Mouse (Mus musculus): Measurements from ENCODE around the gene Tet1. TPM values are rescaled to one million over a fixed set of nuclear protein-coding genes. Genes with fewer than 3 reads are reported as not detected.

Tet1 gene
- polyA plus RNA-seq, 1 experiment from 2014 or later = 30.8 TPM

DNA sequence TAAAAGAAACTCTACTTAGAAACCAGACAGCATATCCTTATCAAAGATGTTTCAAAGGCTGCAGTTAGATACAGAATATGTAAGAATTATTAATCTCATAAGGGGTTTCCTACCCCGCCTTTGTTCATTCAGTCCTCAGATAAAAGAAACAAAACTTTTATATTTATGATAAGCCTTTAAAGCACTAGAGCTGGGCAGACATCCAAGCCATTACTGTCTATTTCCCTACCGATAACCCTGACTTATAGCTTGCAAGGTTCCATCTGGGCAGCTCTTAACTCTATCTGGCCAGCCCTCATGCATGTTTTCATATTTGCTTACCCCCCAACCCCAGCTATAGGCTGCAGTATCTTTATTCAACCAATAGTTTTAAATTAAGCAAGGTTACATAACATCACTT is 77.2 kb downstream of the Tet1 start:
- H3K9ac ChIP-seq (ENCODE audit: low read length) = no peak overlapping the region
- H3K4me3 ChIP-seq (ENCODE audit: low read depth, low read length) = no peak overlapping the region
- ATAC-seq (replicated peaks; ENCODE audit: low FRiP score, low TSS enrichment, low read depth) (no peak), DNase-seq (ENCODE audit: low spot score) (no peak)
- peaks cover 27% of the 10 kb centered on the region for H3K36me3 ChIP-seq (ENCODE audit: control insufficient read depth, insufficient read depth, low read length)
- no peak overlapping the region for H3K27ac ChIP-seq (ENCODE audit: low read depth)
- no peak overlapping the region for H3K4me2 ChIP-seq (ENCODE audit: low read length)
- no peaks in the 10 kb centered on the region for H3K4me1 ChIP-seq (replicated peaks; ENCODE audit: control insufficient read depth, insufficient read depth, low read length)
- H3K9me3 ChIP-seq (ENCODE audit: control insufficient read depth, low read length) = no peaks in the 10 kb centered on the region
- 68% methylated on average over 2 of the region's 2 CpGs for WGBS
- no peaks in the 10 kb centered on the region for H3K27me3 ChIP-seq (replicated peaks; ENCODE audit: control insufficient read depth, insufficient read depth, low read length)

DNA sequence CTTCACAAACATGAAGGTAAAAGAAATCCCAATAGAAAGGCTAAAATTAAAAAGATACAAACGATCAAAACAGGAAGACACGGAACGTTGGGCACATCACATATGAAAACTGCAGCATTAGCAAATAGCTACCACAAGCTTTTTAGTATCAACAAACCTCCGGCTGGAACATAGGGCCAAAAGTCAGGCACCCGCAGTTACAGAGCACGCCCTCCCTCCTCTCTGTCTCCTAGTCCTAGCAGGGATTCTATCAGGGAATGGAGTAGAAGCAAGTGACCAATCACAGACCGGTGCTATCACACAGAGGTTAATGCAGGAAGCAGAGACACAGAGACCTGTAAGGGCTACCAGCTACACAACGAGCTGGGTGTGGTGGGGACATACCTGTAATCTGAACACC is 84.3 kb downstream of the Tet1 start:
- 86% methylated on average over 8 of the region's 8 CpGs for WGBS
- Histone ChIP-seq H3K36me3 (ENCODE audit: control insufficient read depth, insufficient read depth, low read length) (peaks cover 32% of the 10 kb centered on the region), H3K9me3 (ENCODE audit: control insufficient read depth, low read length) (no peaks in the 10 kb centered on the region), H3K4me3 (ENCODE audit: low read depth, low read length) (no peak overlapping the region), H3K4me1 (replicated peaks; ENCODE audit: control insufficient read depth, insufficient read depth, low read length) (no peaks in the 10 kb centered on the region), H3K4me2 (ENCODE audit: low read length) (no peak overlapping the region), H3K27me3 (replicated peaks; ENCODE audit: control insufficient read depth, insufficient read depth, low read length) (no peaks in the 10 kb centered on the region), H3K9ac (ENCODE audit: low read length) (no peak overlapping the region), H3K27ac (ENCODE audit: low read depth) (no peak overlapping the region)
- DNase-seq (ENCODE audit: low spot score) (no peak), ATAC-seq (replicated peaks; ENCODE audit: low FRiP score, low TSS enrichment, low read depth) (no peak)

DNA sequence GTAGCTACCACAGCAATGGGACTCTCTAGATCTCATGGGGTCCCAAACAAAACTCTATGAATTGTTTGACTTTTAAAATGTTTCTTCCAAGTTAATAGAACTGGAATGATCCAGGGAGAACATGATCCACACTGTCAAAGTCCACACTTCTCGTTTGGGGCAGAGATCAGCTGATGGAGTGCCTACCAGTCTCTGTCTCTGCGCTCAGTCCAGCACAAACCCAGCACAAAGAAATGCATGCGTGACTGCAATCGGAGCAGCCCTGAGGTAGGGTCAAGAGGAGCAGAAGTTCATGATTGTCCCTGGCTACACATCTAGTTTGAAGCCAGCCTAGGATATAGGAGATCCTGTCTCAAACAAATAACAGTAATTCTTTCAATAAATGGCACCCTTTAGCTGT is 85.4 kb downstream of the Tet1 start:
- H3K4me3 ChIP-seq (ENCODE audit: low read depth, low read length) = no peak overlapping the region
- H3K27me3 ChIP-seq (replicated peaks; ENCODE audit: control insufficient read depth, insufficient read depth, low read length) = no peaks in the 10 kb centered on the region
- peaks cover 39% of the 10 kb centered on the region for H3K36me3 ChIP-seq (ENCODE audit: control insufficient read depth, insufficient read depth, low read length)
- no peaks in the 10 kb centered on the region for H3K4me1 ChIP-seq (replicated peaks; ENCODE audit: control insufficient read depth, insufficient read depth, low read length)
- no peaks in the 10 kb centered on the region for H3K9me3 ChIP-seq (ENCODE audit: control insufficient read depth, low read length)
- no peak overlapping the region for H3K4me2 ChIP-seq (ENCODE audit: low read length)
- no peak for DNase-seq (ENCODE audit: low spot score)
- ATAC-seq (replicated peaks; ENCODE audit: low FRiP score, low TSS enrichment, low read depth) = no peak
- WGBS = 84% methylated on average over 4 of the region's 4 CpGs
- H3K9ac ChIP-seq (ENCODE audit: low read length) = no peak overlapping the region
- H3K27ac ChIP-seq (ENCODE audit: low read depth) = no peak overlapping the region

DNA sequence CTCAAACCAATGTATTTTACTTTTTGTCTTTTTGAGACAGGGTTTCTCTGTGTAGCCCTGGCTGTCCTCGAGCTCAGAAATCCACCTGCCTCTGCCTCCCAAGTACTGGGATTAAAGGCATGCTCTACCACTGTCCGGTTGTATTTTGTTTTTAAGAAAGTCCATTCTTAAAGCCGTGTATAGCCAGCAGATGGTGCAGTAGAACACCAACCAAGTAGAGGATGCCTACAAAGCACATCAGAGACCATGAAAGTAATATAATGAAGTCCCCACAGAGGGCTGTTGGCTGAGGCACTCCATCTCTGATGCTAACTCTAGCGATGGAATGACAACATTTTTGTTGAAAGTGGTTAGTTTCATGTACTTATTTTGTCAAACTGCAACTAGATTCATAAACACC is 98.8 kb downstream of the Tet1 start:
- ATAC-seq (replicated peaks; ENCODE audit: low FRiP score, low TSS enrichment, low read depth) (no peak), DNase-seq (ENCODE audit: low spot score) (no peak)
- Histone ChIP-seq H3K4me3 (ENCODE audit: low read depth, low read length) (no peak overlapping the region), H3K27me3 (replicated peaks; ENCODE audit: control insufficient read depth, insufficient read depth, low read length) (no peaks in the 10 kb centered on the region), H3K4me1 (replicated peaks; ENCODE audit: control insufficient read depth, insufficient read depth, low read length) (no peaks in the 10 kb centered on the region), H3K27ac (ENCODE audit: low read depth) (no peak overlapping the region), H3K36me3 (ENCODE audit: control insufficient read depth, insufficient read depth, low read length) (peaks cover 56% of the 10 kb centered on the region), H3K4me2 (ENCODE audit: low read length) (no peak overlapping the region), H3K9me3 (ENCODE audit: control insufficient read depth, low read length) (no peaks in the 10 kb centered on the region), H3K9ac (ENCODE audit: low read length) (no peak overlapping the region)
- 68% methylated on average over 4 of the region's 4 CpGs for WGBS

DNA sequence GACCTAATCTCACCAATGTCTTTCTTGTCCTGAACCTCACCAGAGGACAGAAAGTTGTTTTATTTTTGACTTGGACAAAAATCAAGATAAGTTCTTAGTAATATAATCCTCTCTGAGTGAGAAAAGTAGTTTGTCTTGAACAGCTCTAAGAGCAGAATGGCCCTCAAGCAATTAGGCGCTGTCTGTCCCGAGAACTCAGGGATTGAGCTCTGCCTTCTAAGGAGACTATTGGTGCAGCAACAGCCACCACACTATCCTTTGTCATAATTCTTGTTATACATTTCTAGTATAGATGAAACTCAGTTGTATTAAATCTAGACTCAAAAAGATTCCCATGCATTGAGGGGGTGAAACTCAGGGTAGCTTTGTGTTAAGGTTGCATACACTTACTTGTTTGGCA is 100.0 kb downstream of the Tet1 start:
- Histone ChIP-seq H3K9ac (ENCODE audit: low read length) (no peak overlapping the region), H3K4me3 (ENCODE audit: low read depth, low read length) (no peak overlapping the region), H3K4me2 (ENCODE audit: low read length) (no peak overlapping the region), H3K27ac (ENCODE audit: low read depth) (no peak overlapping the region), H3K27me3 (replicated peaks; ENCODE audit: control insufficient read depth, insufficient read depth, low read length) (no peaks in the 10 kb centered on the region), H3K4me1 (replicated peaks; ENCODE audit: control insufficient read depth, insufficient read depth, low read length) (no peaks in the 10 kb centered on the region), H3K36me3 (ENCODE audit: control insufficient read depth, insufficient read depth, low read length) (peaks cover 43% of the 10 kb centered on the region), H3K9me3 (ENCODE audit: control insufficient read depth, low read length) (no peaks in the 10 kb centered on the region)
- ATAC-seq (replicated peaks; ENCODE audit: low FRiP score, low TSS enrichment, low read depth) = no peak
- no peak for DNase-seq (ENCODE audit: low spot score)
- WGBS = 90% methylated on average over 2 of the region's 2 CpGs

DNA sequence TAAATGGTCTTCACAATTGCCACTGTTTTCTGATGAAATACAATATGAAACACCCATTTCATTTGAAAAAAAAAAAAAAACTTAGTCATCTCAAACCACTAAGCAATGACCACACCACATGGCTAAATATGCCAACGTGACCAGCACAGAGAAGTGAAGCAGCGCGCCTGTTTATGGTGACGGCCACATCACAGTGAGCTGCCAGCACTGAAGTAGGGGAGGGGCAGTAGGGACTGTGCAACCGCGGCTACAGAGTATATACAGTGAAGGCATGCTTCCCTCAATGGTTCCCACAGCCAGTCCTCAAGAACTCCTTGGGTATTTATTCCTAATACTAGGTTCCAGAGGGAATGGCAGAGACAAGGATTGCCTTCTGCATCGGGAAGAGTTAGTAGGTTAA is 100.5 kb downstream of the Tet1 start:
- WGBS = 90% methylated on average over 7 of the region's 7 CpGs
- peaks cover 39% of the 10 kb centered on the region for H3K36me3 ChIP-seq (ENCODE audit: control insufficient read depth, insufficient read depth, low read length)
- H3K4me1 ChIP-seq (replicated peaks; ENCODE audit: control insufficient read depth, insufficient read depth, low read length) = no peaks in the 10 kb centered on the region
- DNase-seq (ENCODE audit: low spot score) (no peak), ATAC-seq (replicated peaks; ENCODE audit: low FRiP score, low TSS enrichment, low read depth) (no peak)
- no peak overlapping the region for H3K4me2 ChIP-seq (ENCODE audit: low read length)
- no peak overlapping the region for H3K27ac ChIP-seq (ENCODE audit: low read depth)
- no peaks in the 10 kb centered on the region for H3K27me3 ChIP-seq (replicated peaks; ENCODE audit: control insufficient read depth, insufficient read depth, low read length)
- no peak overlapping the region for H3K9ac ChIP-seq (ENCODE audit: low read length)
- H3K9me3 ChIP-seq (ENCODE audit: control insufficient read depth, low read length) = no peaks in the 10 kb centered on the region
- no peak overlapping the region for H3K4me3 ChIP-seq (ENCODE audit: low read depth, low read length)

DNA sequence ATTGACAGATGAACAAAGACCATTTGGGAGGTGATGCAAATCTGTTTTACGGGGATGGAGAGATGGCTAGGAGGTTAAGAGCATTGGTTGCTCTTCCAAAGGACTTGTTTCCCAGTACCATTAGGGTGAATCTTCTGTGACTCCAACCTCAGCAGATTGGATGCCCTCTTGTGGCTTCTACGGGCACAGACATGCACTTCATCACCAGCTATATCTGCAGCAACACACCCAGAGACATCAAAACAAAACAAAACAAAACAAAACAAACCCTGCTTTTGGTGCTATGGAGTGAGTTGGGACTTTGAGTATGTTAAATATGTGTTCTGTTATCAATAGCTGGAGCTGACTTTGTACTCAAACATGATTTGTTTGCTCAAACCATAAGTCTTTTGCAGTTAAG is 104.7 kb downstream of the Tet1 start:
- H3K9ac ChIP-seq (ENCODE audit: low read length) = no peak overlapping the region
- H3K9me3 ChIP-seq (ENCODE audit: control insufficient read depth, low read length) = no peaks in the 10 kb centered on the region
- H3K4me3 ChIP-seq (ENCODE audit: low read depth, low read length) = no peak overlapping the region
- H3K27ac ChIP-seq (ENCODE audit: low read depth) = no peak overlapping the region
- no peak overlapping the region for H3K4me2 ChIP-seq (ENCODE audit: low read length)
- ATAC-seq (replicated peaks; ENCODE audit: low FRiP score, low TSS enrichment, low read depth) (no peak), DNase-seq (ENCODE audit: low spot score) (no peak)
- 84% methylated on average over 2 of the region's 2 CpGs for WGBS
- 0 out of 2 replicates have a peak, but pooled peaks cover 7% of the 10 kb centered on the region for H3K36me3 ChIP-seq (ENCODE audit: control insufficient read depth, insufficient read depth, low read length)
- H3K4me1 ChIP-seq (replicated peaks; ENCODE audit: control insufficient read depth, insufficient read depth, low read length) = no peaks in the 10 kb centered on the region
- H3K27me3 ChIP-seq (replicated peaks; ENCODE audit: control insufficient read depth, insufficient read depth, low read length) = no peaks in the 10 kb centered on the region

DNA sequence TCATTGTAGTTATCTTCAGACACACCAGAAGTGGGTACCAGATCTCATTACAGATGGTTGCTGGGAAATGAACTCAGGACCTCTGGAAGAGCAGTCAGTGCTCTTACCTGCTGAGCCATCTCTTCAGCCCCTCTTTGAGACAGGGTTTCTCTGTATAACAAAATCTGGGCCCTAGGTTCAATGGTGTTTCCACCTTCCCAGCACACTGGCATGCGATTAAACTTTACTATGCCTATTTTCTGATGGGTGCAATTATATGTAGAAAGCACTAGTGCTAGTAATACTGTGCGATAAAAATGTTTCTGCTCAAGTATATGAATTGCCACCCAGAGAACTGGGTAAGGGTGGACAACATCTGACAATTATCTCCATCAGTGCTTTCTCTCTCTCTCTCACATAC is 105.5 kb downstream of the Tet1 start:
- ATAC-seq (replicated peaks; ENCODE audit: low FRiP score, low TSS enrichment, low read depth) (no peak), DNase-seq (ENCODE audit: low spot score) (no peak)
- H3K4me3 ChIP-seq (ENCODE audit: low read depth, low read length) = no peak overlapping the region
- H3K9ac ChIP-seq (ENCODE audit: low read length) = no peak overlapping the region
- 0 out of 2 replicates have a peak, but pooled peaks cover 4% of the 10 kb centered on the region for H3K36me3 ChIP-seq (ENCODE audit: control insufficient read depth, insufficient read depth, low read length)
- no peak overlapping the region for H3K27ac ChIP-seq (ENCODE audit: low read depth)
- H3K4me1 ChIP-seq (replicated peaks; ENCODE audit: control insufficient read depth, insufficient read depth, low read length) = no peaks in the 10 kb centered on the region
- H3K27me3 ChIP-seq (replicated peaks; ENCODE audit: control insufficient read depth, insufficient read depth, low read length) = no peaks in the 10 kb centered on the region
- H3K9me3 ChIP-seq (ENCODE audit: control insufficient read depth, low read length) = no peaks in the 10 kb centered on the region
- WGBS = 98% methylated on average over 2 of the region's 2 CpGs
- H3K4me2 ChIP-seq (ENCODE audit: low read length) = no peak overlapping the region

DNA sequence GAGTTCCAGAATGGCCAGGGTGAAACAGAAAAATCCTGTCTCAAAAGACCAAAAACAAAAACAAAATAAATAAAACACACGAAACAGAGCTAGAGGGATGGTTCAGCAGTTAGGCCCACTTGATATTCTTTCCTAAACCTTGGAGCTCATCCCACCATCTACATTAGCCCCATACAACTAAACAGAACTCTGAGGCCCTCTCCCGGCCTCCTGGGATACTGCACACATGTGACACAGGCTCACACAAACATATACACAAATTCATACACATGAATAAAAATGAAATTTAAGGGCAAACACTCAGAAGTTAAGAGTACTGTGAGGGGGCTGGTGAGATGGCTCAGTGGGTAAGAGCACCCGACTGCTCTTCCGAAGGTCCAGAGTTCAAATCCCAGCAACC is 114.6 kb downstream of the Tet1 start:
- Histone ChIP-seq H3K36me3 (ENCODE audit: control insufficient read depth, insufficient read depth, low read length) (peaks cover 17% of the 10 kb centered on the region), H3K9ac (ENCODE audit: low read length) (no peak overlapping the region), H3K4me3 (ENCODE audit: low read depth, low read length) (no peak overlapping the region), H3K27me3 (replicated peaks; ENCODE audit: control insufficient read depth, insufficient read depth, low read length) (no peaks in the 10 kb centered on the region), H3K4me1 (replicated peaks; ENCODE audit: control insufficient read depth, insufficient read depth, low read length) (peaks cover 5% of the 10 kb centered on the region), H3K4me2 (ENCODE audit: low read length) (no peak overlapping the region), H3K27ac (ENCODE audit: low read depth) (no peak overlapping the region), H3K9me3 (ENCODE audit: control insufficient read depth, low read length) (no peaks in the 10 kb centered on the region)
- DNase-seq (ENCODE audit: low spot score) = no peak
- ATAC-seq (replicated peaks; ENCODE audit: low FRiP score, low TSS enrichment, low read depth) = no peak
- WGBS = 94% methylated on average over 4 of the region's 4 CpGs
